Mouse (Mus musculus): ENCODE measurements around the gene Rpl18. TPM values are rescaled to one million over a fixed set of nuclear protein-coding genes. Genes with fewer than 3 reads are reported as not detected.

The Rpl18 gene
- polyA plus RNA-seq, 1 experiment from 2014 or later = 579 TPM

DNA sequence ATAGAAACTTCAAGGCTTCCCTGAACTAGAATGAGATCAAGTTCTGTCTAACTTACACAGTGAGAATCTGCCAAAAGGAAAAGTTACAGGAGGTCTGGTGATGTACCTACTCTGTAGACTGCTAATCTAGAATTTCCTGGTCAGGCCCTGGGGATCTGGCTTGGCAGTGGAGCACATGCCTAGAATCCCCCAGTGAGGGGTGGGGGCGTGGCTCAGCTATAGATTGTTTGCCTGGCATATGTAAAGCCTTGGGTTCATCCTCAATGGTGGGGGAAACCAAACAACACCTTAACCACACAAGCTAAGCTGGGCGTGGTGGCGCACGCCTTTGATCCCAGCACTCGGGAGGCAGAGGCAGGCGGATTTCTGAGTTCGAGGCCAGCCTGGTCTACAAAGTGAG, 17.4 kb upstream of the Rpl18 start:
- no peak overlapping the region for H3K9ac ChIP-seq (replicated peaks; ENCODE audit: low read depth, low read length)
- no peaks in the 10 kb centered on the region for H3K9me3 ChIP-seq (ENCODE audit: control insufficient read depth, low read length)
- H3K4me1 ChIP-seq (replicated peaks; ENCODE audit: control insufficient read depth, insufficient read depth, low read length) = peaks cover 24% of the 10 kb centered on the region
- no peak overlapping the region for H3K4me2 ChIP-seq (ENCODE audit: low read length)
- ATAC-seq = no peak
- H3K4me3 ChIP-seq (replicated peaks; ENCODE audit: low read length) = no peak overlapping the region
- H3K27ac ChIP-seq (ENCODE audit: low read length) = no peak overlapping the region
- WGBS = 85% methylated on average over 5 of the region's 7 CpGs
- no peaks in the 10 kb centered on the region for H3K36me3 ChIP-seq (ENCODE audit: control insufficient read depth, insufficient read depth)
- H3K27me3 ChIP-seq (replicated peaks; ENCODE audit: control insufficient read depth, insufficient read depth, low read length) = peaks cover 17% of the 10 kb centered on the region

- Histone ChIP-seq H3K36me3 (ENCODE audit: control insufficient read depth, insufficient read depth) (no peaks in the 10 kb centered on the region), H3K4me2 (ENCODE audit: low read length) (peak within 1 kb of the TSS; percentile 84), H3K9ac (replicated peaks; ENCODE audit: low read depth, low read length) (peak within 1 kb of the TSS; percentile 74), H3K4me3 (replicated peaks; ENCODE audit: low read length) (peak within 1 kb of the TSS; percentile 55), H3K27ac (ENCODE audit: low read length) (peak within 1 kb of the TSS; percentile 72), H3K9me3 (ENCODE audit: control insufficient read depth, low read length) (no peaks in the 10 kb centered on the region), H3K27me3 (replicated peaks; ENCODE audit: control insufficient read depth, insufficient read depth, low read length) (peaks cover 17% of the 10 kb centered on the region), H3K4me1 (replicated peaks; ENCODE audit: control insufficient read depth, insufficient read depth, low read length) (peaks cover 34% of the 10 kb centered on the region)
- under 1% methylated on average over 36 of the region's 36 CpGs for WGBS
- ATAC-seq = no peak; the same call in 1 of the 2 replicates
Measured at GRCm38 (mm10) chr7:45699523-45700141, 15.6 kb upstream of the Rpl18 start, which contains the start of gene Car11. Car11 (plus strand) TSS chr7:45699843.

GRCm38 (mm10) chr7:45700301-45701015, 14.8 kb upstream of the Rpl18 start:
- under 1% methylated on average over 20 of the region's 20 CpGs for whole genome bisulfite sequencing
- peak; percentile 30 for ATAC-seq
- Histone ChIP-seq H3K4me3 (replicated peaks; ENCODE audit: low read length) (peak overlapping the region; percentile 55), H3K4me1 (replicated peaks; ENCODE audit: control insufficient read depth, insufficient read depth, low read length) (peaks cover 38% of the 10 kb centered on the region), H3K27ac (ENCODE audit: low read length) (peak overlapping the region; percentile 72), H3K9ac (replicated peaks; ENCODE audit: low read depth, low read length) (peak overlapping the region; percentile 74), H3K36me3 (ENCODE audit: control insufficient read depth, insufficient read depth) (no peaks in the 10 kb centered on the region), H3K4me2 (ENCODE audit: low read length) (peak overlapping the region; percentile 84), H3K27me3 (replicated peaks; ENCODE audit: control insufficient read depth, insufficient read depth, low read length) (peaks cover 17% of the 10 kb centered on the region), H3K9me3 (ENCODE audit: control insufficient read depth, low read length) (no peaks in the 10 kb centered on the region)

GRCm38 (mm10) chr7:45701072-45701471, 14.2 kb upstream of the Rpl18 start:
- WGBS = 29% methylated on average over 11 of the region's 11 CpGs
- Histone ChIP-seq H3K4me1 (replicated peaks; ENCODE audit: control insufficient read depth, insufficient read depth, low read length) (peaks cover 44% of the 10 kb centered on the region), H3K9ac (replicated peaks; ENCODE audit: low read depth, low read length) (peak overlapping the region; percentile 74), H3K4me2 (ENCODE audit: low read length) (peak overlapping the region; percentile 84), H3K4me3 (replicated peaks; ENCODE audit: low read length) (peak overlapping the region; percentile 55), H3K27me3 (replicated peaks; ENCODE audit: control insufficient read depth, insufficient read depth, low read length) (peaks cover 17% of the 10 kb centered on the region), H3K36me3 (ENCODE audit: control insufficient read depth, insufficient read depth) (no peaks in the 10 kb centered on the region), H3K9me3 (ENCODE audit: control insufficient read depth, low read length) (no peaks in the 10 kb centered on the region), H3K27ac (ENCODE audit: low read length) (peak overlapping the region; percentile 29)
- ATAC-seq = no peak

- H3K27ac ChIP-seq (ENCODE audit: low read length) = no peak overlapping the region
- WGBS = 85% methylated on average over 11 of the region's 11 CpGs
- H3K9ac ChIP-seq (replicated peaks; ENCODE audit: low read depth, low read length) = no peak overlapping the region
- H3K4me2 ChIP-seq (ENCODE audit: low read length) = peak overlapping the region; percentile 84
- H3K9me3 ChIP-seq (ENCODE audit: control insufficient read depth, low read length) = no peaks in the 10 kb centered on the region
- H3K4me1 ChIP-seq (replicated peaks; ENCODE audit: control insufficient read depth, insufficient read depth, low read length) = peaks cover 49% of the 10 kb centered on the region
- H3K27me3 ChIP-seq (replicated peaks; ENCODE audit: control insufficient read depth, insufficient read depth, low read length) = peaks cover 17% of the 10 kb centered on the region
- no peak for ATAC-seq
- peak overlapping the region; percentile 55 for H3K4me3 ChIP-seq (replicated peaks; ENCODE audit: low read length)
- no peaks in the 10 kb centered on the region for H3K36me3 ChIP-seq (ENCODE audit: control insufficient read depth, insufficient read depth)
Measured at GRCm38 (mm10) chr7:45701607-45702006, 13.7 kb upstream of the Rpl18 start.

DNA sequence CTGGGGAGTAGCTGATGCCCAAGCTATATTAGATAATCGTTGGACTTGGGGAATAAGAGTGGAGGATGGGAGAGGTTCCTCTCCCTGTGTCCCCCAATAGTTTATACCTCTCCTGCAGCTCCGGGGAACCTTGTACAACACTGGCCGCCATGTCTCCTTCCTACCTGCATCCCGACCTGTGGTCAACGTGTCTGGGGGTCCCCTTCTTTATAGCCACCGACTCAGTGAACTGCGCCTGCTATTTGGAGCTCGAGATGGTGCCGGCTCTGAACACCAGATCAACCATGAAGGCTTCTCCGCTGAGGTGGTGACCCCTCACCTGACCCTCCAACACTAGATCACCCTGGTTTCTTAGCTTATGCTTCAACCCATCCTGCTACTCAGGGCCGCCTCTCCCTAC, 12.9 kb upstream of the Rpl18 start:
- H3K4me3 ChIP-seq (replicated peaks; ENCODE audit: low read length) = no peak overlapping the region
- H3K4me2 ChIP-seq (ENCODE audit: low read length) = no peak overlapping the region
- WGBS = 95% methylated on average over 11 of the region's 11 CpGs
- H3K27ac ChIP-seq (ENCODE audit: low read length) = no peak overlapping the region
- no peak overlapping the region for H3K9ac ChIP-seq (replicated peaks; ENCODE audit: low read depth, low read length)
- no peaks in the 10 kb centered on the region for H3K9me3 ChIP-seq (ENCODE audit: control insufficient read depth, low read length)
- peaks cover 56% of the 10 kb centered on the region for H3K4me1 ChIP-seq (replicated peaks; ENCODE audit: control insufficient read depth, insufficient read depth, low read length)
- ATAC-seq = no peak
- H3K27me3 ChIP-seq (replicated peaks; ENCODE audit: control insufficient read depth, insufficient read depth, low read length) = peaks cover 17% of the 10 kb centered on the region
- H3K36me3 ChIP-seq (ENCODE audit: control insufficient read depth, insufficient read depth) = no peaks in the 10 kb centered on the region

- peak overlapping the region; percentile 97 for H3K4me2 ChIP-seq (ENCODE audit: low read length)
- no peaks in the 10 kb centered on the region for H3K9me3 ChIP-seq (ENCODE audit: control insufficient read depth, low read length)
- peaks cover 63% of the 10 kb centered on the region for H3K4me1 ChIP-seq (replicated peaks; ENCODE audit: control insufficient read depth, insufficient read depth, low read length)
- H3K27me3 ChIP-seq (replicated peaks; ENCODE audit: control insufficient read depth, insufficient read depth, low read length) = peaks cover 15% of the 10 kb centered on the region
- WGBS = 89% methylated on average over 17 of the region's 17 CpGs
- no peak overlapping the region for H3K4me3 ChIP-seq (replicated peaks; ENCODE audit: low read length)
- H3K36me3 ChIP-seq (ENCODE audit: control insufficient read depth, insufficient read depth) = no peaks in the 10 kb centered on the region
- no peak overlapping the region for H3K27ac ChIP-seq (ENCODE audit: low read length)
- ATAC-seq = no peak
- H3K9ac ChIP-seq (replicated peaks; ENCODE audit: low read depth, low read length) = no peak overlapping the region; the same call in 1 of the 2 replicates
Measured at GRCm38 (mm10) chr7:45702809-45703520, 12.3 kb upstream of the Rpl18 start.

DNA sequence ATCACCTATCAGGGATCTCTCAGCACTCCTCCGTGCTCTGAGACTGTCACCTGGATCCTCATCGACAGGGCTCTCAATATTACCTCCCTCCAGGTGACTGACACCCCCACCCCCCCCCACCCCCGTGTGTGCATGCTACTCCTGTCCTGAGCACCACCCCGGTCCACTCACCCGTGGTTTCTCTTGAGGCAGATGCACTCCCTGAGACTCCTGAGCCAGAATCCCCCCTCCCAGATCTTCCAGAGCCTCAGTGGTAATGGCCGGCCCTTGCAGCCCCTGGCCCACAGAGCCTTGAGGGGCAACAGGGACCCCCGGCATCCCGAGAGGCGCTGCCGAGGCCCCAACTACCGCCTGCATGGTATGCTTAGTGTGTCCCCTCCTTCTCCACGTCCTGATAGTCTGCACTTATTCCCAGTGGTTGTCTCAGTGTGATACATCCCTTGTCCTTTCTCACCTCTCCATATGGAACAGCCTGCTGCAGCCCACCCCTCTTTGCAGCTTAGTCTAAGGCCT, 11.7 kb upstream of the Rpl18 start:
- peak overlapping the region; percentile 74 for H3K27ac ChIP-seq (ENCODE audit: low read length)
- peak overlapping the region; percentile 55 for H3K4me3 ChIP-seq (replicated peaks; ENCODE audit: low read length)
- no peaks in the 10 kb centered on the region for H3K36me3 ChIP-seq (ENCODE audit: control insufficient read depth, insufficient read depth)
- peak overlapping the region; percentile 97 for H3K4me2 ChIP-seq (ENCODE audit: low read length)
- peaks cover 69% of the 10 kb centered on the region for H3K4me1 ChIP-seq (replicated peaks; ENCODE audit: control insufficient read depth, insufficient read depth, low read length)
- 33% methylated on average over 12 of the region's 12 CpGs for WGBS
- peaks cover 11% of the 10 kb centered on the region for H3K27me3 ChIP-seq (replicated peaks; ENCODE audit: control insufficient read depth, insufficient read depth, low read length)
- H3K9ac ChIP-seq (replicated peaks; ENCODE audit: low read depth, low read length) = peak overlapping the region; percentile 47
- ATAC-seq = no peak
- H3K9me3 ChIP-seq (ENCODE audit: control insufficient read depth, low read length) = no peaks in the 10 kb centered on the region

- peak overlapping the region; percentile 55 for H3K4me3 ChIP-seq (replicated peaks; ENCODE audit: low read length)
- H3K4me1 ChIP-seq (replicated peaks; ENCODE audit: control insufficient read depth, insufficient read depth, low read length) = peaks cover 74% of the 10 kb centered on the region
- H3K4me2 ChIP-seq (ENCODE audit: low read length) = peak overlapping the region; percentile 97
- H3K36me3 ChIP-seq (ENCODE audit: control insufficient read depth, insufficient read depth) = no peaks in the 10 kb centered on the region
- no peaks in the 10 kb centered on the region for H3K9me3 ChIP-seq (ENCODE audit: control insufficient read depth, low read length)
- peak; percentile 39 for ATAC-seq
- H3K9ac ChIP-seq (replicated peaks; ENCODE audit: low read depth, low read length) = peak overlapping the region; percentile 47
- peaks cover 8% of the 10 kb centered on the region for H3K27me3 ChIP-seq (replicated peaks; ENCODE audit: control insufficient read depth, insufficient read depth, low read length)
- peak overlapping the region; percentile 74 for H3K27ac ChIP-seq (ENCODE audit: low read length)
- WGBS = under 1% methylated on average over 13 of the region's 13 CpGs
Measured at GRCm38 (mm10) chr7:45704046-45704559, 11.2 kb upstream of the Rpl18 start.
